Mouse (Mus musculus): ENCODE results near the gene Rnf4. TPM values are rescaled to one million over a fixed set of nuclear protein-coding genes. Genes with fewer than 3 reads are reported as not detected.

Gene Rnf4
- polyA plus RNA-seq, 1 experiment from 2014 or later: 85.2 TPM

DNA sequence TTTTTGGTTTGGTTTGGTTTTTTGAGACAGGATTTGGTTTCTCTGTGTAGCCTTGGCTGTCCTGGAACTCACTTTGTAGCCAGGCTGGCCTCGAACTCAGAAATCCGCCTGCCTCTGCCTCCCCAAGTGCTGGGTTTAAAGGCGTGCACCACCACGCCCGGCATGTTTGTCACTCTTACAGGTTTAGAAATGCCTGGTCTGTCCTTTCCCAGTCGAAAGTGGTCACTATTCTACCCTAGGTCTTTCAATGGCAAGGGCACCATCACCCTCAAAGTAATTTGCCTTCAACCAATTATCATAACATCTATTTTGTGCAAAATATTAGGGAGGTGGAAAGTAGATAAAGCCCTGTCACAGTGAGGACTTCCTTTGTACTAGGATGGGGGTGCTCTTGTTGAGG is 4.2 kb downstream of the Rnf4 start:
- no peak for DNase-seq (ENCODE audit: low spot score)
- Histone ChIP-seq H3K9me3 (ENCODE audit: control insufficient read depth, low read length) (no peaks in the 10 kb centered on the region), H3K36me3 (ENCODE audit: control insufficient read depth, insufficient read depth, low read length) (no peaks in the 10 kb centered on the region; the same call in none of the 2 replicates), H3K9ac (ENCODE audit: low read length) (no peak overlapping the region), H3K27ac (replicated peaks) (no peak overlapping the region), H3K4me1 (replicated peaks; ENCODE audit: control insufficient read depth, insufficient read depth) (peaks cover 4% of the 10 kb centered on the region; the same call in 1 of the 2 replicates), H3K27me3 (ENCODE audit: control insufficient read depth, insufficient read depth, low read length) (no peaks in the 10 kb centered on the region), H3K4me3 (ENCODE audit: low read depth, low read length) (no peak overlapping the region), H3K4me2 (replicated peaks; ENCODE audit: low read depth) (no peak overlapping the region)
- no peak for ATAC-seq (ENCODE audit: low FRiP score, low TSS enrichment)
- 92% methylated on average over 6 of the region's 6 CpGs for WGBS
- TF ChIP-seq CTCF (IDR thresholded peaks at IDR 0.05; ENCODE audit: low read depth): no peak
- no peak for TF ChIP-seq EP300 (optimal IDR thresholded peaks at IDR 0.05)

- no peak for ATAC-seq (ENCODE audit: low FRiP score, low TSS enrichment)
- H3K9ac ChIP-seq (ENCODE audit: low read length): no peak overlapping the region
- no peak overlapping the region for H3K4me3 ChIP-seq (ENCODE audit: low read depth, low read length)
- H3K4me2 ChIP-seq (replicated peaks; ENCODE audit: low read depth): no peak overlapping the region
- no peaks in the 10 kb centered on the region for H3K4me1 ChIP-seq (replicated peaks; ENCODE audit: control insufficient read depth, insufficient read depth)
- TF ChIP-seq CTCF (IDR thresholded peaks at IDR 0.05; ENCODE audit: low read depth) (no peak), EP300 (optimal IDR thresholded peaks at IDR 0.05) (no peak)
- no peak for DNase-seq (ENCODE audit: low spot score)
- H3K27ac ChIP-seq (replicated peaks): no peak overlapping the region
- peaks cover 30% of the 10 kb centered on the region for H3K36me3 ChIP-seq (ENCODE audit: control insufficient read depth, insufficient read depth, low read length)
- no peaks in the 10 kb centered on the region for H3K27me3 ChIP-seq (ENCODE audit: control insufficient read depth, insufficient read depth, low read length)
- 94% methylated on average over 3 of the region's 3 CpGs for WGBS
- H3K9me3 ChIP-seq (ENCODE audit: control insufficient read depth, low read length): no peaks in the 10 kb centered on the region
These were observed 16.1 kb downstream of the Rnf4 start for GRCm38 (mm10) chr5:34352084-34352631.

GRCm38 (mm10) chr5:34360261-34360660 is 24.2 kb downstream of the Rnf4 start:
- Histone ChIP-seq H3K4me3 (ENCODE audit: low read depth, low read length) (no peak overlapping the region), H3K4me1 (replicated peaks; ENCODE audit: control insufficient read depth, insufficient read depth) (no peaks in the 10 kb centered on the region), H3K4me2 (replicated peaks; ENCODE audit: low read depth) (no peak overlapping the region), H3K27me3 (ENCODE audit: control insufficient read depth, insufficient read depth, low read length) (no peaks in the 10 kb centered on the region), H3K36me3 (ENCODE audit: control insufficient read depth, insufficient read depth, low read length) (peaks cover 11% of the 10 kb centered on the region), H3K9me3 (ENCODE audit: control insufficient read depth, low read length) (no peaks in the 10 kb centered on the region), H3K27ac (replicated peaks) (no peak overlapping the region), H3K9ac (ENCODE audit: low read length) (no peak overlapping the region)
- TF ChIP-seq CTCF (IDR thresholded peaks at IDR 0.05; ENCODE audit: low read depth): no peak
- no peak for TF ChIP-seq EP300 (optimal IDR thresholded peaks at IDR 0.05)
- no peak for DNase-seq (ENCODE audit: low spot score)
- no peak for ATAC-seq (ENCODE audit: low FRiP score, low TSS enrichment)
- 72% methylated on average over 3 of the region's 3 CpGs for WGBS

DNA sequence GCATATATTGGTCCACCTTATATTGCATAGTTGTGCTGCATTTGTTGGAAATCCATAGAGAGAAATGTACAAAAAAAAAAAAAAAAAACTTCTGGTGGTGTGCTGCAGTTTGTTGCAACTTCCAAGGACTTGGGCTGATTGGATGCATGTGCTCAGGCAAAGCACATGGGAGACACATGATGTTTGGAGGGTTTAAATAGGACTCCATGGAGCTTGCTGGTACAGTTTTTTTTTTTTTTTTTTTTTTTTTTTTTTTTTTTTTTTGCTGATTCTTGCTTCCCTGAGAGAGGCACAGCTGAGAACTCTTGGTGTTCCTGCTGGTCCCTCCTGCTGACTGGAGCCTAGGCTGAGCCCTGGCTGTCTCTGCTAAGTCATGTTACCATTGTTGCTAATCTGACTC is 27.0 kb downstream of the Rnf4 start:
- ATAC-seq (ENCODE audit: low FRiP score, low TSS enrichment) (no peak), DNase-seq (ENCODE audit: low spot score) (no peak)
- no peaks in the 10 kb centered on the region for H3K27me3 ChIP-seq (ENCODE audit: control insufficient read depth, insufficient read depth, low read length)
- no peaks in the 10 kb centered on the region for H3K4me1 ChIP-seq (replicated peaks; ENCODE audit: control insufficient read depth, insufficient read depth)
- H3K9me3 ChIP-seq (ENCODE audit: control insufficient read depth, low read length): no peaks in the 10 kb centered on the region
- no peak overlapping the region for H3K9ac ChIP-seq (ENCODE audit: low read length)
- TF ChIP-seq CTCF (IDR thresholded peaks at IDR 0.05; ENCODE audit: low read depth): no peak
- H3K36me3 ChIP-seq (ENCODE audit: control insufficient read depth, insufficient read depth, low read length): peaks cover 7% of the 10 kb centered on the region
- no peak overlapping the region for H3K4me3 ChIP-seq (ENCODE audit: low read depth, low read length)
- no peak overlapping the region for H3K4me2 ChIP-seq (replicated peaks; ENCODE audit: low read depth)
- H3K27ac ChIP-seq (replicated peaks): no peak overlapping the region

- Histone ChIP-seq H3K27me3 (ENCODE audit: control insufficient read depth, insufficient read depth, low read length) (no peaks in the 10 kb centered on the region), H3K36me3 (ENCODE audit: control insufficient read depth, insufficient read depth, low read length) (0 out of 2 replicates have a peak, but pooled peaks cover 2% of the 10 kb centered on the region), H3K4me1 (replicated peaks; ENCODE audit: control insufficient read depth, insufficient read depth) (no peaks in the 10 kb centered on the region; the same call in 1 of the 2 replicates), H3K27ac (replicated peaks) (peak overlapping the region; percentile 56; the same call in 1 of the 2 replicates), H3K9me3 (ENCODE audit: control insufficient read depth, low read length) (no peaks in the 10 kb centered on the region), H3K4me3 (ENCODE audit: low read depth, low read length) (peak overlapping the region; percentile 79), H3K4me2 (replicated peaks; ENCODE audit: low read depth) (peak overlapping the region; percentile 75), H3K9ac (ENCODE audit: low read length) (peak overlapping the region; percentile 71)
- no peak for ATAC-seq (ENCODE audit: low FRiP score, low TSS enrichment)
- WGBS: 66% methylated on average over 7 of the region's 7 CpGs
- no peak for TF ChIP-seq CTCF (IDR thresholded peaks at IDR 0.05; ENCODE audit: low read depth)
- no peak for TF ChIP-seq EP300 (optimal IDR thresholded peaks at IDR 0.05)
- no peak for DNase-seq (ENCODE audit: low spot score)
These were observed 32.6 kb downstream of the Rnf4 start for GRCm38 (mm10) chr5:34368551-34369290.
